Mouse (Mus musculus): Measurements from ENCODE around the gene Upk3bl.
"Not testable (repeated sequence)": the region's sequence is repeated elsewhere in the genome, so short reads cannot be mapped to it uniquely, and the experiment has no call there.

Gene Upk3bl

GRCm38 (mm10) chr5:136088821-136089575 is 34.7 kb downstream of the Upk3bl start:
- DNase-seq: peak; percentile 30

GRCm38 (mm10) chr5:136091927-136092326 is 37.6 kb downstream of the Upk3bl start:
- no peak for DNase-seq

- no peak for DNase-seq
These were observed 40.1 kb downstream of the Upk3bl start for GRCm38 (mm10) chr5:136094249-136095010.

GRCm38 (mm10) chr5:136095089-136095488 is 40.8 kb downstream of the Upk3bl start:
- DNase-seq: no peak

GRCm38 (mm10) chr5:136098536-136098935 is 44.2 kb downstream of the Upk3bl start:
- peak; percentile 34 for DNase-seq

GRCm38 (mm10) chr5:136102099-136102820 is 48.0 kb downstream of the Upk3bl start:
- DNase-seq: peak; percentile 77

GRCm38 (mm10) chr5:136104511-136104910 is 50.2 kb downstream of the Upk3bl start:
- no peak for DNase-seq

- no peak for DNase-seq
These were observed 54.2 kb downstream of the Upk3bl start for GRCm38 (mm10) chr5:136108486-136108885.

GRCm38 (mm10) chr5:136109042-136109441 is 54.8 kb downstream of the Upk3bl start:
- no peak for DNase-seq

- not testable (repeated sequence) for DNase-seq
These were observed 59.3 kb downstream of the Upk3bl start for GRCm38 (mm10) chr5:136113546-136113945.

Data from kidney, postnatal 14 days (tissue).